Mouse (Mus musculus) MEL (cell line): ENCODE results near the gene Prkch. TPM values are rescaled to one million over a fixed set of nuclear protein-coding genes. Genes with fewer than 3 reads are reported as not detected.

Experiments
- DNase-seq: peaks from one replicate; pipeline ENCODE4 v3.0.0; 2011; ENCODE audit warnings: low read depth, low spot score
- H3K27ac ChIP-seq: 2 replicates; pipeline ENCODE4 v1.5.1; 2012; ENCODE audit warnings: low read depth, mild to moderate bottlenecking, control low read depth, low read length, moderate library complexity; ENCODE audit not compliant: control insufficient read depth
- H3K27me3 ChIP-seq, 2 experiments: fragments of 150-350 bp in 1 of 2; sonication (generic) in 1 of 2; 2 replicates each; pipeline ENCODE4 v1.6.1; 2012; ENCODE audit warnings: low read length in 2 of 2, mild to moderate bottlenecking in 2 of 2, improper control_type of control experiment in 1 of 2, moderate library complexity in 1 of 2; ENCODE audit not compliant: insufficient read depth in 2 of 2, control insufficient read depth in 1 of 2
- H3K36me3 ChIP-seq, 2 experiments: 2 replicates each; pipeline ENCODE4 v1.6.1; 2012 to 2014; ENCODE audit warnings: low read length in 2 of 2, improper control_type of control experiment in 1 of 2, inconsistent platforms in 1 of 2, mild to moderate bottlenecking in 1 of 2; ENCODE audit not compliant: insufficient read depth in 2 of 2, control insufficient read depth in 1 of 2
- H3K4me1 ChIP-seq, 2 experiments: fragments of 150-350 bp in 1 of 2; sonication (generic) in 1 of 2; 2 replicates each; pipeline ENCODE4 v1.6.1; 2012; ENCODE audit warnings: low read length in 2 of 2, improper control_type of control experiment in 1 of 2, mild to moderate bottlenecking in 1 of 2; ENCODE audit not compliant: insufficient read depth in 2 of 2, control insufficient read depth in 1 of 2
- H3K4me3 ChIP-seq, 2 experiments: fragments of 150-350 bp in 1 of 2; sonication (generic) in 1 of 2; 2 replicates each; pipeline ENCODE4 v1.5.1; 2012; ENCODE audit warnings: low read depth in 2 of 2, low read length in 2 of 2, mild to moderate bottlenecking in 2 of 2, moderate library complexity in 2 of 2, control low read depth in 1 of 2, improper control_type of control experiment in 1 of 2; ENCODE audit not compliant: control insufficient read depth in 1 of 2, insufficient read depth in 1 of 2
- H3K79me2 ChIP-seq: 2 replicates; pipeline ENCODE4 v1.6.1; 2012; ENCODE audit warnings: mild to moderate bottlenecking, low read length, moderate library complexity; ENCODE audit not compliant: control insufficient read depth, poor library complexity, insufficient read depth
- H3K9ac ChIP-seq: 2 replicates; pipeline ENCODE4 v1.6.1; 2012; ENCODE audit warnings: low read depth, mild to moderate bottlenecking, control low read depth, low read length, moderate library complexity; ENCODE audit not compliant: control insufficient read depth, poor library complexity, severe bottlenecking
- H3K9me3 ChIP-seq: fragments of 150-350 bp; sonication (generic); replicated peaks from 2 replicates; pipeline ENCODE4 v1.6.1; 2012; ENCODE audit warnings: mild to moderate bottlenecking, low read length, improper control_type of control experiment, moderate library complexity; ENCODE audit not compliant: insufficient read depth
- BHLHE40 ChIP-seq: IDR thresholded peaks from 2 replicates; pipeline ENCODE4 v1.6.1; 2012; ENCODE audit warnings: low read depth, mild to moderate bottlenecking, inconsistent platforms, low read length, improper control_type of control experiment, borderline replicate concordance
- CHD1 ChIP-seq: IDR thresholded peaks from 2 replicates; pipeline ENCODE4 v1.6.1; 2012; ENCODE audit warnings: low read depth, mild to moderate bottlenecking, inconsistent platforms, low read length, improper control_type of control experiment
- E2F4 ChIP-seq: IDR thresholded peaks from 2 replicates; pipeline ENCODE4 v1.6.1; 2011; ENCODE audit warnings: low read depth, low read length, improper control_type of control experiment, borderline replicate concordance
- ELF1 ChIP-seq: IDR thresholded peaks from 2 replicates; pipeline ENCODE4 v1.6.1; 2014; ENCODE audit warnings: low read depth, mild to moderate bottlenecking, inconsistent platforms, low read length, improper control_type of control experiment, moderate library complexity
- ETS1 ChIP-seq: IDR thresholded peaks from 2 replicates; pipeline ENCODE4 v1.6.1; 2012; ENCODE audit warnings: low read depth, mild to moderate bottlenecking, inconsistent platforms, low read length, improper control_type of control experiment, moderate library complexity
- GABPA ChIP-seq: IDR thresholded peaks from 2 replicates; pipeline ENCODE4 v1.6.1; 2012; ENCODE audit warnings: low read depth, mild to moderate bottlenecking, inconsistent platforms, low read length, improper control_type of control experiment, moderate library complexity
- GATA1 ChIP-seq: IDR thresholded peaks from 2 replicates; pipeline ENCODE4 v1.6.1; 2011; ENCODE audit warnings: low read depth, low read length, improper control_type of control experiment
- HCFC1 ChIP-seq: IDR thresholded peaks from 2 replicates; pipeline ENCODE4 v1.6.1; 2012; ENCODE audit warnings: low read depth, mild to moderate bottlenecking, inconsistent platforms, low read length, improper control_type of control experiment, moderate library complexity
- MXI1 ChIP-seq: IDR thresholded peaks from 2 replicates; pipeline ENCODE4 v1.6.1; 2011; ENCODE audit warnings: mild to moderate bottlenecking, low read depth, low read length, improper control_type of control experiment
- NELFE ChIP-seq: IDR thresholded peaks from 2 replicates; pipeline ENCODE4 v1.6.1; 2011; ENCODE audit warnings: low read depth, low read length, improper control_type of control experiment
- SIN3A ChIP-seq: IDR thresholded peaks from 2 replicates; pipeline ENCODE4 v1.6.1; 2012; ENCODE audit warnings: low read length, improper control_type of control experiment, inconsistent platforms
- SMC3 ChIP-seq: IDR thresholded peaks from 2 replicates; pipeline ENCODE4 v1.6.1; 2011; ENCODE audit warnings: low read depth, low read length, improper control_type of control experiment
- TCF12 ChIP-seq: IDR thresholded peaks from 2 replicates; pipeline ENCODE4 v1.6.1; 2014; ENCODE audit warnings: low read depth, mild to moderate bottlenecking, inconsistent platforms, low read length, improper control_type of control experiment, moderate library complexity
- UBTF ChIP-seq: IDR thresholded peaks from 2 replicates; pipeline ENCODE4 v1.6.1; 2012; ENCODE audit warnings: low read depth, mild to moderate bottlenecking, inconsistent platforms, low read length, improper control_type of control experiment, moderate library complexity, borderline replicate concordance; ENCODE audit not compliant: insufficient read depth
- USF1 ChIP-seq: IDR thresholded peaks from 2 replicates; pipeline ENCODE4 v1.6.1; 2014; ENCODE audit warnings: low read depth, mild to moderate bottlenecking, inconsistent platforms, low read length, improper control_type of control experiment, moderate library complexity
- USF2 ChIP-seq, 2 experiments: IDR thresholded peaks; 2 replicates each; pipeline ENCODE4 v1.6.1; 2011 to 2012; ENCODE audit warnings: improper control_type of control experiment in 2 of 2, low read length in 2 of 2, borderline replicate concordance in 1 of 2, inconsistent platforms in 1 of 2, low read depth in 1 of 2, mild to moderate bottlenecking in 1 of 2; ENCODE audit not compliant: insufficient read depth in 1 of 2
- ZC3H11A ChIP-seq: IDR thresholded peaks from 2 replicates; pipeline ENCODE4 v1.6.1; 2012; ENCODE audit warnings: low read depth, mild to moderate bottlenecking, inconsistent platforms, low read length, improper control_type of control experiment
- polyA plus RNA-seq, 2 experiments: library from polyadenylated mRNA; stranded (reverse) in 1 of 2; unstranded in 1 of 2; fragments of >175 nt in 1 of 2; fragments of >200 nt in 1 of 2; gene quantifications; 2 replicates each; pipeline versions ENCODE4 v1.2.1 to v1.2.4; 2012; ENCODE audit warnings: low replicate concordance in 2 of 2, low read depth in 1 of 2; ENCODE audit not compliant: insufficient read length in 2 of 2, insufficient read depth in 1 of 2, missing spikeins in 1 of 2
- total RNA-seq: library from RNA; depleted of rRNA; stranded (reverse); fragments of 300-350 nt; gene quantifications from 2 replicates; pipeline ENCODE4 v1.2.3, GENCODE M21; 2012

Prkch gene
- total and polyA plus RNA-seq, 3 experiments = not detected

DNA sequence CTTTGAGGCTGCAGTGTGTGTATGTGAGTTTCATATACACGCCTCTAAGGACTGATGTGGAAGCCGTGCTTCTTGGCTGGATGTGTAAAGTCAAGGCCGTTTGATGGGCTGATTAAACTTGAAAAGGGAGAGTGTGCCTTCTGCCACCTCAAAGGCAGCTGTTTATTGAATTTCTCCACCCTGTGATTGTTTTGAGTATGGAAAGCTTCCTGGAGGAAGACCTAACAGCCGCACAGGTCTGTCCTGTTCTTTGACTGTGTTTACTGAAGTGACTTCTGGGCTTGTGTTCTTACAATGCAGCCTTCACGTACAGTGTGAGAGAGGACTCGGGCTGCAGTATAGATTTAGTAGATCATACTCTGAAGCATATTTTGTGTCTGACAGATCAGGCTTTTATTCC, 86.1 kb downstream of the Prkch start (continued):
- TF ChIP-seq USF1 = no peak

DNA sequence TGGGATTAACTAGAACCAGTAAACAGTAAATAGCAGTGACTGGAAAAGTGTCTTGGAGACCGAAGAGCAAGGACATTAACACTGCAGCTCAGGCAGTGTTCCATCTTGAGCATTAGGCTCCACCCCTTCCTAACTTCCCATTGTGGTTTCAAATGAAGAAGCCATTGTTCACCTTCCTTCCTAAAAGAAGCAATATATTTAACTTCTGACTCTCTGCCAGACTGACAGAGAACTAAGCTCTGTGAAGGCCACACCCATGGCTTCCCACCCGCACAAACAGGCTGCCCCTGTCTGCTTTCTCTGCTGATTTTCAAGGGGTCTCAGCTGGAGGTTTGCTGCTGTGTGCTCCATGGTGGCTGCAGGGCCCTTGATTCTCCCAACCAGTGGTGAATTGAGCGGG, 86.9 kb downstream of the Prkch start:
- DNase-seq = no peak
- TF ChIP-seq MXI1 = no peak
- TF ChIP-seq, all 39 proteins: peak for 0
- Histone ChIP-seq H3K9me3 (no peaks in the 10 kb centered on the region), H3K4me1 (no peaks in the 10 kb centered on the region), H3K27me3 (no peaks in the 10 kb centered on the region), H3K4me3 (no peak overlapping the region), H3K36me3 (no peaks in the 10 kb centered on the region), H3K79me2 (no peaks in the 10 kb centered on the region), H3K9ac (no peak overlapping the region), H3K27ac (no peak overlapping the region)

DNA sequence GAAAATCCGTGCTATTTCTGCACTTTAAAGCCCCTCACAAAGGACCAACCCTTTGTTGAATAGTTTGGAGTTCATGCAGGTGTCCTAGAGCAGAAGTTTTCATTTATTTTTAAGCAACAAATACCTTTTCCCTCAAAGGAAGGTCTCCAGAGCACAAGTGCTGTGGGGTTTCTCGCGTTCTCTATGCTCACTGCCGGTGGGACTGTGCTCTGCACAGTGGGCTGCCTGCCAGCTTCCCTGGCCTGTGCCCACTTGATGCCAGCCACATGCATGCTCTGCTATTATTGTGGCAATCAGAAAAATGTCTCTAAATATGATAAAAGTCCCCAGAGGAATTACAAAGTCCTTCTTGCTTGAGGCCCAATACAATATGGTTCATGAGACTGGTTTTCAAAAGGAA, 87.4 kb downstream of the Prkch start:
- Histone ChIP-seq H3K9me3 (no peaks in the 10 kb centered on the region), H3K36me3 (no peaks in the 10 kb centered on the region), H3K27me3 (no peaks in the 10 kb centered on the region), H3K4me3 (no peak overlapping the region), H3K27ac (no peak overlapping the region), H3K9ac (no peak overlapping the region), H3K4me1 (no peaks in the 10 kb centered on the region), H3K79me2 (no peaks in the 10 kb centered on the region)
- no peak for DNase-seq
- no peak for TF ChIP-seq USF1
- no peak for TF ChIP-seq TCF12
- no peak for TF ChIP-seq ZC3H11A
- no peak for TF ChIP-seq ETS1
- TF ChIP-seq HCFC1 = no peak
- TF ChIP-seq BHLHE40 = no peak
- no peak for TF ChIP-seq CHD1
- TF ChIP-seq GABPA = no peak
- TF ChIP-seq SIN3A = no peak
- TF ChIP-seq SMC3 = no peak
- no peak for TF ChIP-seq ELF1
- TF ChIP-seq UBTF = no peak
- no peak for TF ChIP-seq GATA1
- no peak for TF ChIP-seq E2F4
- no peak for TF ChIP-seq NELFE
- TF ChIP-seq USF2 (IDR thresholded peaks at IDR 0.05; ENCODE audit: borderline replicate concordance in 1 of 2, insufficient read depth in 1 of 2, low read depth in 1 of 2, low read length in 2 of 2) = no peak
